Mouse (Mus musculus): ENCODE results near the gene Gm8909. TPM values are rescaled to one million over a fixed set of nuclear protein-coding genes. Genes with fewer than 3 reads are reported as not detected.

Gene Gm8909
- polyA plus RNA-seq (2014; fragmentation: Nextera tagmentation; extraction: Ambion mirVana) = not detected in 2 replicates

- Histone ChIP-seq H3K27ac (replicated peaks in 1 of 2; ENCODE audit: control insufficient read depth in 1 of 2, insufficient read depth in 1 of 2, low read depth in 2 of 2, low read length in 2 of 2) (no peak within 1 kb of the TSS), H3K4me2 (ENCODE audit: low read length) (peak within 1 kb of the TSS; percentile 67), H3K4me3 (ENCODE audit: control insufficient read depth in 1 of 2, insufficient read depth in 1 of 2, low read depth in 1 of 2, low read length in 2 of 2) (peak within 1 kb of the TSS; percentile 25 to 44), H3K27me3 (ENCODE audit: control insufficient read depth, insufficient read depth, low read length) (peaks cover 62% of the 10 kb centered on the region), H3K9ac (ENCODE audit: low read length) (no peak within 1 kb of the TSS), H3K9me3 (ENCODE audit: control insufficient read depth, low read length) (no peaks in the 10 kb centered on the region), H3K4me1 (ENCODE audit: control insufficient read depth in 2 of 2, insufficient read depth in 2 of 2, low read length in 2 of 2) (no peaks in the 10 kb centered on the region; a peak in 1 of 4 replicates), H3K36me3 (ENCODE audit: control insufficient read depth, insufficient read depth, low read length) (no peaks in the 10 kb centered on the region)
- WGBS = 2% methylated on average over 63 of the region's 63 CpGs
- no peak for ATAC-seq (ENCODE audit: insufficient number of reproducible peaks, insufficient read depth, low FRiP score, low read depth)
These were observed at the start of gene Gm8909 for GRCm38 (mm10) chr17:36168039-36168652. Gene Gm8909 (minus strand): TSS chr17:36168537.

GRCm38 (mm10) chr17:36215586-36215985, 47.2 kb upstream of the Gm8909 start:
- ATAC-seq (ENCODE audit: insufficient number of reproducible peaks, insufficient read depth, low FRiP score, low read depth) = no peak
- no peak overlapping the region for H3K27ac ChIP-seq (replicated peaks in 1 of 2; ENCODE audit: control insufficient read depth in 1 of 2, insufficient read depth in 1 of 2, low read depth in 2 of 2, low read length in 2 of 2)
- 5% methylated on average over 20 of the region's 20 CpGs for WGBS
- H3K36me3 ChIP-seq (ENCODE audit: control insufficient read depth, insufficient read depth, low read length) = no peaks in the 10 kb centered on the region
- no peaks in the 10 kb centered on the region for H3K9me3 ChIP-seq (ENCODE audit: control insufficient read depth, low read length)
- H3K4me1 ChIP-seq (ENCODE audit: control insufficient read depth in 2 of 2, insufficient read depth in 2 of 2, low read length in 2 of 2) = peaks cover 0 to 4% of the 10 kb centered on the region in 2 experiments; a peak in 2 of 4 replicates
- H3K4me2 ChIP-seq (ENCODE audit: low read length) = peak overlapping the region; percentile 27
- peak overlapping the region in 1 of 2 experiments; percentile 18; a peak in 2 of 4 replicates for H3K4me3 ChIP-seq (ENCODE audit: control insufficient read depth in 1 of 2, insufficient read depth in 1 of 2, low read depth in 1 of 2, low read length in 2 of 2)
- no peak overlapping the region for H3K9ac ChIP-seq (ENCODE audit: low read length)
- H3K27me3 ChIP-seq (ENCODE audit: control insufficient read depth, insufficient read depth, low read length) = peaks cover 76% of the 10 kb centered on the region

GRCm38 (mm10) chr17:36206846-36207245, 38.5 kb upstream of the Gm8909 start:
- no peak for ATAC-seq (ENCODE audit: insufficient number of reproducible peaks, insufficient read depth, low FRiP score, low read depth)
- Histone ChIP-seq H3K4me2 (ENCODE audit: low read length) (no peak overlapping the region), H3K27ac (replicated peaks in 1 of 2; ENCODE audit: control insufficient read depth in 1 of 2, insufficient read depth in 1 of 2, low read depth in 2 of 2, low read length in 2 of 2) (no peak overlapping the region), H3K9me3 (ENCODE audit: control insufficient read depth, low read length) (no peaks in the 10 kb centered on the region), H3K9ac (ENCODE audit: low read length) (no peak overlapping the region), H3K4me3 (ENCODE audit: control insufficient read depth in 1 of 2, insufficient read depth in 1 of 2, low read depth in 1 of 2, low read length in 2 of 2) (no peak overlapping the region), H3K27me3 (ENCODE audit: control insufficient read depth, insufficient read depth, low read length) (peaks cover 68% of the 10 kb centered on the region), H3K4me1 (ENCODE audit: control insufficient read depth in 2 of 2, insufficient read depth in 2 of 2, low read length in 2 of 2) (peaks cover 0 to 4% of the 10 kb centered on the region in 2 experiments; a peak in 3 of 4 replicates), H3K36me3 (ENCODE audit: control insufficient read depth, insufficient read depth, low read length) (no peaks in the 10 kb centered on the region)

DNA sequence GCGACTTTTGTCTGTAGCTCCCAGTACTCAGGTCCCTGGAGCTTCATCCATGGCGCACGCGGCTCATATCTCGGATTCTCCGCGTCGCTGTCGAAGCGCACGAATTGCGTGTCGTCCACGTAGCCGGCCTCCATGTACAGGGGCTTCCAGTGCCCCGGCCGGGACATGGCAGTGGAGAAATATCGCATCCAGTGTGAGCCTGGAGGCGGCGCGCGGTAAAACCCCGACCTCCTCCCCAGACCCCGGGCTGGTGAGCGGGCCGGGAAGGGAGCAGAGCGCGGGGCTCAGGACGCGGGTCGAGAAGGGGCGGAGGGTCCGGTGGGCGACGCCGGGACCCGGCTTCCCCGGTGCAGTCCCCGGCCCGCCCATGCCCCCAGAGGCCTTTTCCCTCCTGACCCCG, 37.5 kb upstream of the Gm8909 start:
- Histone ChIP-seq H3K27ac (replicated peaks in 1 of 2; ENCODE audit: control insufficient read depth in 1 of 2, insufficient read depth in 1 of 2, low read depth in 2 of 2, low read length in 2 of 2) (no peak overlapping the region), H3K36me3 (ENCODE audit: control insufficient read depth, insufficient read depth, low read length) (no peaks in the 10 kb centered on the region), H3K9ac (ENCODE audit: low read length) (peak overlapping the region; percentile 32; the same call in 1 of the 2 replicates), H3K4me1 (ENCODE audit: control insufficient read depth in 2 of 2, insufficient read depth in 2 of 2, low read length in 2 of 2) (peaks cover 0 to 4% of the 10 kb centered on the region in 2 experiments; a peak in 3 of 4 replicates), H3K9me3 (ENCODE audit: control insufficient read depth, low read length) (no peaks in the 10 kb centered on the region), H3K4me3 (ENCODE audit: control insufficient read depth in 1 of 2, insufficient read depth in 1 of 2, low read depth in 1 of 2, low read length in 2 of 2) (peak overlapping the region; percentile 40 to 42), H3K27me3 (ENCODE audit: control insufficient read depth, insufficient read depth, low read length) (peaks cover 67% of the 10 kb centered on the region), H3K4me2 (ENCODE audit: low read length) (peak overlapping the region; percentile 75)
- 1% methylated on average over 40 of the region's 41 CpGs for WGBS
- no peak for ATAC-seq (ENCODE audit: insufficient number of reproducible peaks, insufficient read depth, low FRiP score, low read depth)

GRCm38 (mm10) chr17:36205456-36205855, 37.1 kb upstream of the Gm8909 start:
- Histone ChIP-seq H3K27ac (replicated peaks in 1 of 2; ENCODE audit: control insufficient read depth in 1 of 2, insufficient read depth in 1 of 2, low read depth in 2 of 2, low read length in 2 of 2) (no peak overlapping the region), H3K9ac (ENCODE audit: low read length) (peak overlapping the region; percentile 32; the same call in 1 of the 2 replicates), H3K36me3 (ENCODE audit: control insufficient read depth, insufficient read depth, low read length) (no peaks in the 10 kb centered on the region), H3K27me3 (ENCODE audit: control insufficient read depth, insufficient read depth, low read length) (peaks cover 69% of the 10 kb centered on the region), H3K4me1 (ENCODE audit: control insufficient read depth in 2 of 2, insufficient read depth in 2 of 2, low read length in 2 of 2) (peaks cover 0 to 4% of the 10 kb centered on the region in 2 experiments; a peak in 3 of 4 replicates), H3K4me3 (ENCODE audit: control insufficient read depth in 1 of 2, insufficient read depth in 1 of 2, low read depth in 1 of 2, low read length in 2 of 2) (peak overlapping the region; percentile 40 to 42), H3K9me3 (ENCODE audit: control insufficient read depth, low read length) (no peaks in the 10 kb centered on the region), H3K4me2 (ENCODE audit: low read length) (peak overlapping the region; percentile 75)
- ATAC-seq (ENCODE audit: insufficient number of reproducible peaks, insufficient read depth, low FRiP score, low read depth) = no peak
- under 1% methylated on average over 15 of the region's 15 CpGs for WGBS

- no peaks in the 10 kb centered on the region for H3K36me3 ChIP-seq (ENCODE audit: control insufficient read depth, insufficient read depth, low read length)
- ATAC-seq (ENCODE audit: insufficient number of reproducible peaks, insufficient read depth, low FRiP score, low read depth) = no peak
- 75% methylated on average over 2 of the region's 2 CpGs for WGBS
- H3K27ac ChIP-seq (replicated peaks in 1 of 2; ENCODE audit: control insufficient read depth in 1 of 2, insufficient read depth in 1 of 2, low read depth in 2 of 2, low read length in 2 of 2) = no peak overlapping the region
- H3K4me2 ChIP-seq (ENCODE audit: low read length) = no peak overlapping the region
- no peak overlapping the region for H3K4me3 ChIP-seq (ENCODE audit: control insufficient read depth in 1 of 2, insufficient read depth in 1 of 2, low read depth in 1 of 2, low read length in 2 of 2)
- peaks cover 63% of the 10 kb centered on the region for H3K27me3 ChIP-seq (ENCODE audit: control insufficient read depth, insufficient read depth, low read length)
- H3K9me3 ChIP-seq (ENCODE audit: control insufficient read depth, low read length) = no peaks in the 10 kb centered on the region
- H3K9ac ChIP-seq (ENCODE audit: low read length) = no peak overlapping the region
- H3K4me1 ChIP-seq (ENCODE audit: control insufficient read depth in 2 of 2, insufficient read depth in 2 of 2, low read length in 2 of 2) = peaks cover 0 to 4% of the 10 kb centered on the region in 2 experiments; a peak in 3 of 4 replicates
These were observed 33.5 kb upstream of the Gm8909 start for GRCm38 (mm10) chr17:36201851-36202250.

DNA sequence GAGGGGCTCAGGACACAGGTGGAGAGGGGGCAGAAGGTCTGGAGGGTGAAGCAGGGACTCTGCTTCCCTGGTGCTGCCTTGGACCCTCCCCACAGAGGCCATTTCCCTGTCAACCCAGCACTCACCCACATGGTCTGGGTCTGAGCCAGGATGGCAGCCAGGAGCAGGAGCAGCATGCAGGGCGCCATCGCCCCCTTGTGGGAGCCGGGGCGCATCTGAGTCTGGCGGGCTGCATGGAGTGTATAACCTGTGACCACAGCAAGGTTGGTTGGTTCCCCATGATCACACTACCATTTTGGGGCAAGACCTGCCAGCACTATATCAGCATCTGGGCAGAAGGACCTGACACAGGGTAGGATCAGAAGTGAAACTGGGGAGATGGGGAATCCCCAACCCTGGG, 30.0 kb upstream of the Gm8909 start:
- Histone ChIP-seq H3K4me1 (ENCODE audit: control insufficient read depth in 2 of 2, insufficient read depth in 2 of 2, low read length in 2 of 2) (no peaks in the 10 kb centered on the region), H3K4me2 (ENCODE audit: low read length) (no peak overlapping the region), H3K36me3 (ENCODE audit: control insufficient read depth, insufficient read depth, low read length) (no peaks in the 10 kb centered on the region), H3K4me3 (ENCODE audit: control insufficient read depth in 1 of 2, insufficient read depth in 1 of 2, low read depth in 1 of 2, low read length in 2 of 2) (no peak overlapping the region), H3K9ac (ENCODE audit: low read length) (no peak overlapping the region), H3K9me3 (ENCODE audit: control insufficient read depth, low read length) (no peaks in the 10 kb centered on the region), H3K27me3 (ENCODE audit: control insufficient read depth, insufficient read depth, low read length) (peaks cover 38% of the 10 kb centered on the region), H3K27ac (replicated peaks in 1 of 2; ENCODE audit: control insufficient read depth in 1 of 2, insufficient read depth in 1 of 2, low read depth in 2 of 2, low read length in 2 of 2) (no peak overlapping the region)
- no peak for ATAC-seq (ENCODE audit: insufficient number of reproducible peaks, insufficient read depth, low FRiP score, low read depth)
- 2% methylated on average over 5 of the region's 5 CpGs for WGBS

DNA sequence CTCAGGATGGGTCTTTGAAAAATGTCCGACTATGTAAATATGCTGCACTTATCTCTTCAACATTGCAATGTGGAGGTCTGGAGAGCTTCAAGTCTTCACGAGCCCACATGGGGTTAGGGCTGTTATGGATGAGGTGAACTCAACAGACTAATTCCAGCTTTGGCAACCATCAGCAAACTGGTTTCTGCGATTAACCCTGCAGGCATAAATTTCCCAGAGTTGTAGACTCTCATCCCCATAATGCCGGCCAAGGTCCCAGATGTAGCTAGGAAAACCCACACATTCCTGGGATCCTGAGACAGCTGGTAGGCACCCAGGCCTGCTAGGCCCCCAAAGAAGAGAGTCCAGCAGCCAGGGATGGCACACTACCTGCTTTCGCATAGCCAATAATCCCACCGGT, 26.1 kb upstream of the Gm8909 start:
- H3K4me1 ChIP-seq (ENCODE audit: control insufficient read depth in 2 of 2, insufficient read depth in 2 of 2, low read length in 2 of 2) = no peaks in the 10 kb centered on the region
- ATAC-seq (ENCODE audit: insufficient number of reproducible peaks, insufficient read depth, low FRiP score, low read depth) = no peak
- no peaks in the 10 kb centered on the region for H3K36me3 ChIP-seq (ENCODE audit: control insufficient read depth, insufficient read depth, low read length)
- no peak overlapping the region for H3K4me2 ChIP-seq (ENCODE audit: low read length)
- no peak overlapping the region for H3K4me3 ChIP-seq (ENCODE audit: control insufficient read depth in 1 of 2, insufficient read depth in 1 of 2, low read depth in 1 of 2, low read length in 2 of 2)
- H3K9me3 ChIP-seq (ENCODE audit: control insufficient read depth, low read length) = no peaks in the 10 kb centered on the region
- peaks cover 39% of the 10 kb centered on the region for H3K27me3 ChIP-seq (ENCODE audit: control insufficient read depth, insufficient read depth, low read length)
- H3K27ac ChIP-seq (replicated peaks in 1 of 2; ENCODE audit: control insufficient read depth in 1 of 2, insufficient read depth in 1 of 2, low read depth in 2 of 2, low read length in 2 of 2) = no peak overlapping the region
- 58% methylated on average over 6 of the region's 6 CpGs for WGBS
- no peak overlapping the region for H3K9ac ChIP-seq (ENCODE audit: low read length)
